Mouse (Mus musculus) MEL (cell line): ENCODE results near the gene Maco1.

Source experiments
- CHD2 ChIP-seq: IDR thresholded peaks from 2 replicates; pipeline ENCODE4 v1.6.1; 2011; ENCODE audit warnings: low read length, improper control_type of control experiment
- CTCF ChIP-seq, 3 experiments: IDR thresholded peaks in 2 of 3; conservative IDR thresholded peaks in 1 of 3; 2 replicates each; pipeline ENCODE4 v1.5.1; 2011 to 2012; ENCODE audit warnings: low read length in 3 of 3, low read depth in 2 of 3, mild to moderate bottlenecking in 2 of 3, improper control_type of control experiment in 1 of 3, inconsistent platforms in 1 of 3, mixed read lengths in 1 of 3, moderate library complexity in 1 of 3; ENCODE audit not compliant: control insufficient read depth in 1 of 3, insufficient read depth in 1 of 3, poor library complexity in 1 of 3, severe bottlenecking in 1 of 3
- GABPA ChIP-seq: IDR thresholded peaks from 2 replicates; pipeline ENCODE4 v1.6.1; 2012; ENCODE audit warnings: low read depth, mild to moderate bottlenecking, inconsistent platforms, low read length, improper control_type of control experiment, moderate library complexity
- RCOR1 ChIP-seq: IDR thresholded peaks from 2 replicates; pipeline ENCODE4 v1.6.1; 2012; ENCODE audit warnings: low read depth, mild to moderate bottlenecking, inconsistent platforms, low read length, improper control_type of control experiment
- SMC3 ChIP-seq: IDR thresholded peaks from 2 replicates; pipeline ENCODE4 v1.6.1; 2011; ENCODE audit warnings: low read depth, low read length, improper control_type of control experiment

DNA sequence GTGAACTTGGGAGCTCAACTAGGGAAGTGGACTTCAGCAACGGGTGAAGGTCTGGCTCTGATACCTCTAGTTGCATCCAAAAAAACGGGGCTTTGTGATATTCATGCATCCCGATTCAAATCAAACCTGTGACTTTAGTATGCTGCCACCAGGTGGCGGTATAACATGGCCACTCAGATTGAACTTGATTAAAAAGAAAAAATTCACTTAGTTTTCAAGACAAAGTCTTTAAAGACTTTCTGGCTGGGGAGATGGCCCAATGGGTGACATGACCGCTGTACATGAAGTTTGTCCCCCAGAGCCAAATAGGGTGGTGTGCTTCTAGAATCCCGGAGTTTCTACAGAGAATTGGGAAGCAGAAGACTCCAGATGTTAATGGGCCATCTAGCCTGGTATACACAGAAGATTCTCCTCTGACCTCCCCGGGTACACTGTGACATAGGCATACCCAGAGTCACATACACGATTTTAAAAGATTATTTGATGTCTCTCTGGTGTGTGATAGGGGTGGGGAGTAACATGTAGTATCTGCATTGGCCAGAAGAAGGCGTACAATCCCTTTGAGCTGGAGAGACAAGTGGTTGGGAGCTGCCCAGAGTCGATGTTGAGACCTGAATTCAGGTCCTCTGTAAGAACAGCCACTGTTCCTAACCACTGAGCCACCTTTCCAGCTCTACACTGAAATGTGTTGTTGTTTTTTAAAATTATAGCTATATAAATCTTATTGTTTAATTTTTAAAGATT, 59.8 kb downstream of the Maco1 start:
- peak; percentile 77 for TF ChIP-seq SMC3
- no peak for TF ChIP-seq CHD2
- no peak for TF ChIP-seq GABPA
- TF ChIP-seq RCOR1, result no peak
- TF ChIP-seq CTCF (IDR thresholded peaks at IDR 0.05 in 2 of 3, conservative IDR thresholded peaks at IDR 0.05 in 1 of 3; ENCODE audit: control insufficient read depth in 1 of 3, insufficient read depth in 1 of 3, low read depth in 2 of 3, low read length in 3 of 3, poor library complexity in 1 of 3, severe bottlenecking in 1 of 3), result peak; percentile 61 to 87 (median 85)
